Mouse (Mus musculus) midbrain, embryonic 11.5 days (tissue): Measurements from ENCODE around the gene Zfp622. TPM values are rescaled to one million over a fixed set of nuclear protein-coding genes. Genes with fewer than 3 reads are reported as not detected.
"Not testable (repeated sequence)": the region's sequence is repeated elsewhere in the genome, so short reads cannot be mapped to it uniquely, and the experiment has no call there.

Experiments used
- ATAC-seq: fragments of 200-750 bp; cut with Nextera tagmentation; 2 replicates; pipeline ENCODE4 v1.8.0; 2017; ENCODE audit warnings: moderate TSS enrichment, moderate library complexity; ENCODE audit not compliant: low FRiP score
- DNase-seq: peaks from one replicate; pipeline ENCODE4 v3.0.0; 2015; ENCODE audit warnings: low spot score; ENCODE audit errors: missing footprints
- H3K27ac ChIP-seq: fragments of 300-500 bp; sonication (generic); 2 replicates; pipeline ENCODE4 v1.5.1; 2014; ENCODE audit warnings: low read depth, low read length
- H3K27me3 ChIP-seq: fragments of 300-500 bp; sonication (generic); 2 replicates; pipeline ENCODE4 v1.6.1; 2014; ENCODE audit warnings: mild to moderate bottlenecking, low read length, moderate library complexity, mixed read lengths; ENCODE audit not compliant: control insufficient read depth, insufficient read depth
- H3K36me3 ChIP-seq: fragments of 300-500 bp; sonication (generic); 2 replicates; pipeline ENCODE4 v1.6.1; 2014; ENCODE audit warnings: mild to moderate bottlenecking, low read length, moderate library complexity, mixed read lengths; ENCODE audit not compliant: control insufficient read depth, insufficient read depth
- H3K4me1 ChIP-seq: fragments of 300-500 bp; sonication (generic); 2 replicates; pipeline ENCODE4 v1.6.1; 2014; ENCODE audit warnings: low read length; ENCODE audit not compliant: control insufficient read depth, insufficient read depth
- H3K4me2 ChIP-seq: fragments of 300-500 bp; sonication (generic); 2 replicates; pipeline ENCODE4 v1.6.1; 2014; ENCODE audit warnings: mild to moderate bottlenecking, moderate library complexity
- H3K4me3 ChIP-seq: fragments of 300-500 bp; sonication (generic); 2 replicates; pipeline ENCODE4 v1.5.1; 2014; ENCODE audit warnings: low read depth, low read length
- H3K9ac ChIP-seq: fragments of 300-500 bp; sonication (generic); 2 replicates; pipeline ENCODE4 v1.6.1; 2014; ENCODE audit warnings: low read length
- H3K9me3 ChIP-seq: fragments of 300-500 bp; sonication (generic); 2 replicates; pipeline ENCODE4 v1.6.1; 2016; ENCODE audit warnings: low read length; ENCODE audit not compliant: control insufficient read depth
- WGBS: fragments of 180-500 bp; shearing (Covaris S2); extraction: QIAGEN DNeasy Blood & Tissue Kit; methylation state at CpG from one replicate; pipeline ENCODE4 v1.1.7; 2014; 5-methylcytosine and 5-hydroxymethylcytosine counted together
- polyA plus RNA-seq: library from polyadenylated mRNA; unstranded; fragments of >200 nt; fragmentation: Nextera tagmentation; extraction: Ambion mirVana; gene quantifications from 2 replicates; pipeline ENCODE4 v1.2.1, GENCODE M21; 2014

The Zfp622 gene
- polyA plus RNA-seq, 1 experiment from 2014 or later = 30.6 TPM

DNA sequence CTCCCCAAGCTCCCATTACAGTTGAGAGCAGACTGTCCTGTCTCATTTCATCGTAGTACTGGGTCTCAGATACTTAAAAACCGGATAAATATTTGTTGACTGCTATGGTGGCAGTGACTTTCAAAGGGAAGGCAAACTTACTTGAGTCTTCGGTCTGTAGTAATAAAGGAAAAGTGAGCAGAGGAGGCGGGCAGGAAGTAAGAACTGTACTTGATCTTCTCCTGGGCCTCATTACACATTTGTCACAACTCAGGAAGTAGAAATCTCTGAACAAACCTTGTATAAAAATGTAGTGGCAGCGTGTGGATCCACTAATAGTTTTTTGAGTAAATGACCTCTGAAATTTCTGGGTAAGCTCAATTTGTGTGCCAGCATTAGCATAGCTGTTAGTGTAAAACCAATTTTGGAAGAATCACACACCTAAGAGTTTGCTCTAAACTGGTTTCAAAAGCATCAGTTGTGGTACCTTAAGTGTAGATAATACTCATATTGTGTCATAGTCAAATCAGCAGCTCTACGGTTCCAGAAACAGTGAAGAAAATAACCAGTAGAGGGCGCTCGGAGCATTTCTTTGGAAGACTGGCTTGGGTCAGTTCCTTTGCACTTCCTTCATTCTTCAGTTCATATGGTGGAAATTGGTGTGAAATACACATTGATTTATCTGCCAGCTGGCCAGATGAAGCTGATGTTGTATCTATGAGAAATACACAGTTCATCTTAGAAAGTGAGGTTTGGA lies 9.0 kb downstream of the Zfp622 start:
- WGBS = 64% methylated on average over 8 of the region's 8 CpGs
- Histone ChIP-seq H3K36me3 (0 out of 2 replicates have a peak, but pooled peaks cover 3% of the 10 kb centered on the region), H3K9me3 (no peaks in the 10 kb centered on the region), H3K4me2 (no peak overlapping the region), H3K27me3 (no peaks in the 10 kb centered on the region), H3K4me1 (no peaks in the 10 kb centered on the region), H3K9ac (no peak overlapping the region), H3K27ac (no peak overlapping the region), H3K4me3 (no peak overlapping the region)
- DNase-seq (peak; percentile 96), ATAC-seq (peak; percentile 48; the same call in 1 of the 2 replicates)

DNA sequence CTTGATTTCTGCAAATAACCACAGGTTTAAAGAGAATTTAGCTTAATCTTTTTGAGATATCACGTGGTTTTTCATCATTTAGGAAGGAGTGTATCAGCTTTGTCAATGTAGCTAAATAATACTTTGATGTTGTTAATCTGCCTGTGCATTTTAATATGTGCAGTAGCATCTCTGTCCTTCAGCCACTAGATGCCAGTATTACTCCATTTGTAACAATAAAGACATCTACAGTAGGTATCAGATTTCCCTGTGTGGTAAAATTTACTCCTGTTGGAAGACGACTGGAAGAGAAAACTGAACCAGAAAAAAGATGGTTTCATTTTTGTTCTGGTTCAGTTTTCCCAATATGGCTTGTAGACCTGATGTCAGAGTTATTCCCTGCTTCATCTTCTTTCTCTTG lies 11.4 kb downstream of the Zfp622 start:
- Histone ChIP-seq H3K4me2 (no peak overlapping the region), H3K36me3 (0 out of 2 replicates have a peak, but pooled peaks cover 3% of the 10 kb centered on the region)

DNA sequence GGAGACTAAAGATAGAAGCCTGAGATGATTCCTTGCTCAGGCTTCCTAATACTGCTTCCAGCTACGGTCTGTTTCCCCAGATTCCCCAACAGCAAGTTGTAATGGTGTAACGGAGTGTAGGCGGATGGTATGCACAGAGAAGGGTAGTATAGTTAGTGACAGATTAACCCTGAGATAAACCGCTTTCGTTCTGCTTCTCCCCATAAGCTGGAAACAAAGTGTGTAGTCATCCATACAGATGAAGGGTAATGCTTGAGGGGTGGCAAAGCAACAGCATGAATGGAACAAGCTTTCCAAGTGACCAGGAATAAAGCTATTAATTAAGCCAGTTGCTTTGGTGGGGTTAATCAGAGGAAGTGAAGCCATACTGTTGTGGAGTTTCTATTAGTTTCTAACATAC lies 15.4 kb downstream of the Zfp622 start:
- H3K4me3 ChIP-seq, H3K9ac ChIP-seq, DNase-seq, H3K36me3 ChIP-seq, H3K27ac ChIP-seq, H3K4me1 ChIP-seq, H3K4me2 ChIP-seq, H3K27me3 ChIP-seq, H3K9me3 ChIP-seq: not testable (repeated sequence)
- WGBS = 9% methylated on average over 5 of the region's 5 CpGs
- ATAC-seq = peak; percentile 42; the same call in 1 of the 2 replicates

More for the DNA sequence above, 11.4 kb downstream of the Zfp622 start:
- Histone ChIP-seq H3K4me1 (no peaks in the 10 kb centered on the region), H3K27me3 (no peaks in the 10 kb centered on the region), H3K27ac (no peak overlapping the region), H3K9ac (no peak overlapping the region), H3K4me3 (no peak overlapping the region), H3K9me3 (no peaks in the 10 kb centered on the region)
- no peak for ATAC-seq
- peak; percentile 88 for DNase-seq
- WGBS = 54% methylated on average over 2 of the region's 2 CpGs

DNA sequence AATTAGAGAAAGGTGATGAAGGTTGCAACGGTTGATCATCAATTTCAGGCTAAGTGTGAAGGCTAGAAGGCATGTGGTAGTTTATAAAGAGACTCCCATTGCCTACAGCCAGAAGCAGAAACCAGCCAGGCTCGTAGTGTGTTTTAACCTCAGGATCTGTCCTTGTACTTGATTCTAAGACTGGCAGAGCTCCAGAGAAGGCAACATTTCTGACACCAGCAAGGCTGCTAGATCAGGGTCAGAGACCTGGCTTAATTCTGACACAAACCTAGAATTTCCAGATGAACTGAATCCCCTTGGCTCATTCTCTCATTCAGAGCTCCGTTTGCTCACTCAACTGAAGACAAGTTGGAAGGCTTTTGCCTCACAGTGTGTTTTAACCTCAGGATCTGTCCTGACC lies 24.5 kb downstream of the Zfp622 start:
- H3K27me3 ChIP-seq = no peaks in the 10 kb centered on the region
- H3K4me1 ChIP-seq = no peaks in the 10 kb centered on the region
- no peak overlapping the region for H3K27ac ChIP-seq
- DNase-seq (no peak), ATAC-seq (no peak)
- H3K36me3 ChIP-seq = no peaks in the 10 kb centered on the region
- H3K9ac ChIP-seq = no peak overlapping the region
- H3K4me2 ChIP-seq = no peak overlapping the region
- H3K4me3 ChIP-seq = no peak overlapping the region
- WGBS = 89% methylated on average over 3 of the region's 3 CpGs
- H3K9me3 ChIP-seq = no peaks in the 10 kb centered on the region

DNA sequence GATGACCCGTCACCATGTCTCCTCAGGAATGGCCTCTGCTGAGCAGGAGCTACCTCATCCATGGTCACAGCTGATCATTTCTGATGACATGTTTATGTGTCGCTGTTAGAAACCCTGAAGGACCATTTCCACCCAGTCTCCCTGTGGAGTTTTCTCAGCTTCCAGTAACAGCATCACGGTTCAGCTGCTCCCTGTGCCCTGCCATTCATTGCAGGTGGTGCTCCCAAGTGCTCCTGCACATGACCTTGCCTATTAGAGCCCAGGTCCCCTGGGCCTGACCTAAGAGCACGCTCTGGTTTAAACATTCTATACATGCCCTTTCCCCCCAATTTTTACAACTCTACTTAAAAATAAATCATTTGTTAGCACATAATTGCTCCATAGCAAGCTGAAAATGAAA lies 28.7 kb downstream of the Zfp622 start:
- no peak overlapping the region for H3K4me2 ChIP-seq
- no peak overlapping the region for H3K9ac ChIP-seq
- H3K9me3 ChIP-seq = no peaks in the 10 kb centered on the region
- DNase-seq (no peak), ATAC-seq (no peak)
- H3K36me3 ChIP-seq = no peaks in the 10 kb centered on the region
- no peak overlapping the region for H3K4me3 ChIP-seq
- H3K27ac ChIP-seq = no peak overlapping the region
- no peaks in the 10 kb centered on the region for H3K4me1 ChIP-seq
- H3K27me3 ChIP-seq = no peaks in the 10 kb centered on the region
- 75% methylated on average over 4 of the region's 4 CpGs for WGBS

DNA sequence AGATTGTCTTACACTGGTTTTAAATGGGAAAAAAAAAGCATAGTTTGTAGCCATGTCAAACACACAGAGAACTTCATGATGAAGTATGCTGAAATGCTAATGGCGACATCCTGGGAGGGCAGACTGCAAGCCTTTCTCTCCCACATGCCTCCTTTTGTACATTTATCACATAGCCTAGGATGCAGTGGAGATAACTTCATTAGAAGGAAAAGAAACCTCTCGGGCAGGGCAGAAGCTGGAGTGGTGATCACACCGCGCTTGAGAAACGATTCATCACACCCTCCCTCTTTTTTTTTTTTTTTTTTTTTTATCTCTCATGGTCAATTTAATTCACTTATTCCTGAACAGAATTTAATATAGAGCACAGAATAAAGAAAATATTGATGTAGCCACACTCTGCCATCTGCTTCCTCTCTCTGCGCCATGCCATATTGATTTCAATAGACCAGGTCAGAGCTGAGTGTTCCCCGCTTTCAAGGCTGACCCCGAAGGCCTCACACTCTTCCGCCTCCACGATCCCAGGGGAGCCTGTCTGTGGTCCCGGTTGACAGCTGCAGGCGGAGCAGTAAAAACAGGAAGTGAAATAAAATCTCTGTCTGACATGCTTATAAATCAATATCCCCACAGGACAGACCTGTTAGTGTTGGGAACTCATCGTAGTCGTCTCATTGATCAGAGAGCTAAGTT lies 32.0 kb downstream of the Zfp622 start:
- WGBS = 69% methylated on average over 14 of the region's 14 CpGs
- DNase-seq (no peak), ATAC-seq (peak; percentile 74)
- Histone ChIP-seq H3K27ac (no peak overlapping the region), H3K9me3 (no peaks in the 10 kb centered on the region), H3K27me3 (no peaks in the 10 kb centered on the region), H3K36me3 (no peaks in the 10 kb centered on the region), H3K4me2 (no peak overlapping the region), H3K4me1 (no peaks in the 10 kb centered on the region), H3K9ac (no peak overlapping the region), H3K4me3 (no peak overlapping the region)

DNA sequence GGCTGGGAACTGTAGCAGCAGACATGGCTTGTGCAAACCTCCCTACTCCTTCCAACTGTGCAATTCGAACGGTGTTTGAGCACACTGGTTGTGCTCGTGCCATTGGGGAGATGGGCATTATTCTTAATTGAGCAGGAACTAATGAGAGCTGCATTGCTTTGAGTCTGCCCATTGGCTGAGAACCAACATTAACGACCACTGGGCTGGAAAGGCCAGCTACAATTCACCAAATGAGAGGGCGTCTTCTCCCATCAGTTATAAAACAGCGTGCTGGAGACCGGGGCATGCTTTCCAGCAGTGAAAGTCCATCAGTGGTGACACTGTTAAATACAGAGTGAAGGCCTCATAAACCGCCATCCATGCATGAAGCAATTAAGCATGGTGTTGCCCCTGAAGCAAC lies 37.6 kb downstream of the Zfp622 start:
- no peak overlapping the region for H3K27ac ChIP-seq
- no peaks in the 10 kb centered on the region for H3K9me3 ChIP-seq
- no peaks in the 10 kb centered on the region for H3K4me1 ChIP-seq
- 68% methylated on average over 8 of the region's 8 CpGs for WGBS
- no peak overlapping the region for H3K4me2 ChIP-seq
- ATAC-seq = no peak
- H3K9ac ChIP-seq = no peak overlapping the region
- H3K36me3 ChIP-seq = no peaks in the 10 kb centered on the region
- DNase-seq = no peak
- no peak overlapping the region for H3K4me3 ChIP-seq
- H3K27me3 ChIP-seq = no peaks in the 10 kb centered on the region

DNA sequence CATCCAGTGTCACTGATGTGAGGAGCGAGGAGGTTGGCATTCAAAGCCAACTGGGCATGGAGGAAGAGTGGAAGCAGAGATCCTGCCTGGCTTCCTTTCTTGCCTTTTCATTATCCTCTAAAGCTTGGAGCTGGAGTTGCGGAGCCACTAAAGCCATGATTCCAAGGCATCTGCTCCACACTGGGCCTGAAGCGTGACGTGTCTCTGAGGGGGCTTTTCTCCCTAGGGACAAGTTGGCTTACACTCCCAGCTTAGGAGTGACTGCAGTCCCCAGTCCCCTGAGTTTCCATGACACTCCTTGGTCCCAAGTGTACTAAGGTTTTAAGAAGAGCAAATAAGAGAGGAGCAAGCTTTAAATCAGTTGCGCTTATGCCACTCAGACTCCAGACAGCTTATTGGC lies 38.5 kb downstream of the Zfp622 start:
- ATAC-seq (no peak), DNase-seq (no peak)
- Histone ChIP-seq H3K4me3 (no peak overlapping the region), H3K36me3 (no peaks in the 10 kb centered on the region), H3K9ac (no peak overlapping the region), H3K27me3 (no peaks in the 10 kb centered on the region), H3K9me3 (no peaks in the 10 kb centered on the region), H3K4me2 (no peak overlapping the region), H3K27ac (no peak overlapping the region), H3K4me1 (no peaks in the 10 kb centered on the region)
- WGBS = 76% methylated on average over 5 of the region's 5 CpGs

DNA sequence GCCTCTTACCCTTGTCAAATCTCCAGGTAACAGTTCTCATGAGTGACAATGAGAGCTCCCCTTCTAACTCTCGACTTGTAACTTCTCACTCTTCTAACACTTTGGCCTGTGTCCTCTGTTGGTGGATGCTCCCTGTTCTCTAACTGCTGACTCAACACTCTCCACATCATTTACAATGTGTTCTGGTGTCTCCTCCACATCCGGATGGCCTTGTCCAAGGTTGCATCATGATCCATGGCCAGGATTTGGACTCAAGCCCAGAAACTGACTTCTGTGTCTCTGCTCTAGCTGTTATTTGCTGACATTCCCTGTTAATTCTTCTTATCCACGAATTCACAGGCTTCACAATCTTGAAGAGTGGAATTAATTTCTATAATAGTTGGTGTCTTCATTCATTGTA lies 47.5 kb downstream of the Zfp622 start:
- Histone ChIP-seq H3K4me2 (no peak overlapping the region), H3K36me3 (no peaks in the 10 kb centered on the region), H3K27me3 (no peaks in the 10 kb centered on the region), H3K9ac (no peak overlapping the region), H3K27ac (no peak overlapping the region), H3K9me3 (no peaks in the 10 kb centered on the region), H3K4me1 (no peaks in the 10 kb centered on the region), H3K4me3 (no peak overlapping the region)
- DNase-seq = no peak
- no peak for ATAC-seq
- 79% methylated on average over 3 of the region's 3 CpGs for WGBS
